Mouse (Mus musculus) kidney, embryonic 15.5 days (tissue): ENCODE measurements around the gene Etnk1. TPM values are rescaled to one million over a fixed set of nuclear protein-coding genes. Genes with fewer than 3 reads are reported as not detected.

ENCODE experiments used
- ATAC-seq: fragments of 200-750 bp; cut with Nextera tagmentation; replicated peaks from 2 replicates; pipeline ENCODE4 v1.8.0; 2017; ENCODE audit warnings: moderate TSS enrichment; ENCODE audit not compliant: low FRiP score
- H3K27ac ChIP-seq: fragments of 300-500 bp; sonication (generic); 2 replicates; pipeline ENCODE4 v1.5.1; 2015; ENCODE audit warnings: mild to moderate bottlenecking, inconsistent platforms
- H3K27me3 ChIP-seq: fragments of 300-500 bp; sonication (generic); 2 replicates; pipeline ENCODE4 v1.6.1; 2015; ENCODE audit warnings: inconsistent platforms
- H3K36me3 ChIP-seq: fragments of 300-500 bp; sonication (generic); 2 replicates; pipeline ENCODE4 v1.6.1; 2015; ENCODE audit warnings: inconsistent platforms
- H3K4me1 ChIP-seq: fragments of 300-500 bp; sonication (generic); 2 replicates; pipeline ENCODE4 v1.6.1; 2015; ENCODE audit warnings: inconsistent platforms
- H3K4me2 ChIP-seq: fragments of 300-500 bp; sonication (generic); 2 replicates; pipeline ENCODE4 v1.6.1; 2015; ENCODE audit warnings: moderate library complexity, mild to moderate bottlenecking, inconsistent platforms
- H3K4me3 ChIP-seq: fragments of 300-500 bp; sonication (generic); replicated peaks from 2 replicates; pipeline ENCODE4 v1.5.1; 2015; ENCODE audit warnings: mild to moderate bottlenecking, inconsistent platforms
- H3K9ac ChIP-seq: fragments of 300-500 bp; sonication (generic); 2 replicates; pipeline ENCODE4 v1.6.1; 2015; ENCODE audit warnings: mild to moderate bottlenecking, inconsistent platforms
- H3K9me3 ChIP-seq: fragments of 300-500 bp; sonication (generic); replicated peaks from 2 replicates; pipeline ENCODE4 v1.6.1; 2016; ENCODE audit warnings: inconsistent platforms
- WGBS: fragments of 180-500 bp; shearing (Covaris S2); methylation state at CpG from one replicate; pipeline ENCODE4 v1.1.7; 2015; ENCODE audit warnings: mixed read lengths; 5-methylcytosine and 5-hydroxymethylcytosine counted together
- polyA plus RNA-seq: library from polyadenylated mRNA; unstranded; fragments of >200 nt; fragmentation: Nextera tagmentation; extraction: Ambion mirVana; gene quantifications from 2 replicates; pipeline ENCODE4 v1.2.1, GENCODE M21; 2015

Gene Etnk1
- polyA plus RNA-seq, 1 experiment from 2014 or later = 26.4 TPM

DNA sequence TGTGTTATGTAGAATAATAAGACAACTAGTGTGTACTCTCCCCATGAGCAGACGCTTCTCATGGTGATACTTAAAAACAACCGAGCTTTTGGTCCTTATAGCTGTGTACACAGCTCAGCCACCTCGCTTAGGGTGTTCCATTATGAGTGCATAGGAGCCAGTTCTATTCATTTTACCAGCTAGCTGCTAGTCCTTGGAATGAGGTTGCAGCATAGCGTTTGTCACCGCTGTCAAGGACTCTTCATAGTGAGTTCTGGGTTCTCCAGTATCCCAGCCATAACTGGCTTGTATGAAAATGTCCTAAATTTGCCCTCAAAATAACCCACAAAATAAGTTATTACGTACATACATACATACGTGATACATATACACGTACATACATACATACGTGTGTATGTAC, 9.1 kb downstream of the Etnk1 start:
- Histone ChIP-seq H3K9me3 (no peaks in the 10 kb centered on the region), H3K4me3 (no peak overlapping the region), H3K27ac (no peak overlapping the region), H3K36me3 (peaks cover 40% of the 10 kb centered on the region), H3K4me1 (peaks cover 13% of the 10 kb centered on the region), H3K9ac (no peak overlapping the region), H3K27me3 (no peaks in the 10 kb centered on the region), H3K4me2 (no peak overlapping the region)
- no peak for ATAC-seq
- 92% methylated on average over 9 of the region's 9 CpGs for WGBS

DNA sequence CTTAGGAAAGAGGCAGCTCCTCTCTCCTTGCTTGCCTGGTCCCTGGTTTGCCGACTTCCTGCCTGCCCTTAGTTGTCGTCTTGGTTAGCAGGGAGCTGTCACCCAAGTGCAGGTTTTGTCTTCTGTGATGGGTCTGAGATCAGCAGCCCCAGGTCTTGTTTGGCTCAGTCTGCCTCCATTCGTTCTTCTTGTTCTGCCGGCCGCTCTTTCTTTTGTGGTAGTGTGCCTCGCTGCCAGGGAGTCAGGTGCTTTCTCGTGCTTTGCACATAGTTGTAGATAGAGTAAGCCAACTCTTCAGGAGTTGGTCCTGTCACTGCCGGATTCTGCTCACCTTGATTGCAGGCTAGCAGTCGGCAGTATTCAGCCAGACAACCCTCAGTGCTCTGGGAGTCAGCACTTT, 9.6 kb downstream of the Etnk1 start:
- WGBS = 83% methylated on average over 9 of the region's 9 CpGs
- Histone ChIP-seq H3K27me3 (no peaks in the 10 kb centered on the region), H3K4me2 (no peak overlapping the region), H3K9ac (no peak overlapping the region), H3K9me3 (no peaks in the 10 kb centered on the region), H3K4me1 (peaks cover 8% of the 10 kb centered on the region), H3K27ac (no peak overlapping the region), H3K36me3 (peaks cover 40% of the 10 kb centered on the region), H3K4me3 (no peak overlapping the region)
- no peak for ATAC-seq

DNA sequence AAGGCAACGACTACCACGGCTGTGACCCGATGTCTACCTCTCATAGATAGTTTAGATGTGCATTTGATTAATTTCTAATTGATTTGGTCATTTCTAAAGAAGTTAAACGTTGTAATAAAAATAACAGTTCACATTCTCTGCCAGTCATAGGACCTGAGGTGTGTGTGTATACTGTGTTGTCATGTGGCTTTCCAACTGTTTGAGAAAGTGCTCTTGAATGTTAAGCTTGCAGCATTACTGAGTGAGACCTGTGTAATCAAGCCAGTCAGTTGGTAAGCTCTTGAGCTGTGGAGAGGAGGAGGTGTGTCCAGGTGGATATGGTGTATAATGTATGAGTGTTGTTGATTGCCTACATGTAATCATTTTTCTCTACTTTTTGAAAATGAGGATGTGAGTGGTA, 12.2 kb downstream of the Etnk1 start:
- ATAC-seq = no peak
- no peaks in the 10 kb centered on the region for H3K9me3 ChIP-seq
- 91% methylated on average over 4 of the region's 4 CpGs for WGBS

DNA sequence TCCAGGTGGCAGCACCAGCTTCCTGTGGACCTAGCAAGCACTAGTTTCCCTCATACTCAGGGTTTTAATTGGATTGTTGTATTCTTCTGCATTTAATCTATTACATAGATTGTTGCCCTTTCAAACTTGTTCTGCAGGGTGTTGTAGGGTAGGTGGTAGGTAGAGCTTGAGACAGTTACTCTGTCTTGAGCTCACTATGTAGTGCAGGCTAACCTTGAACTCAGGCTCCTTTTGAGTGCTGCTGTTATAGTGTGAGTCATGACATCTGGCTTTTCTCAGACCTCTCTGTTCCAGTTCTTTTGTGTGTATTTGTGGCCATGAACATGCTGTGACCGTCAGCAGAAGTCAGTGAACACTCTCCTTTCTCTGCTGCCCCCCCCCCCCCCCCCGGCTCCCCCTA, 12.7 kb downstream of the Etnk1 start:
- H3K9me3 ChIP-seq = no peaks in the 10 kb centered on the region
- H3K4me3 ChIP-seq = no peak overlapping the region
- 76% methylated on average over 2 of the region's 2 CpGs for WGBS
- no peaks in the 10 kb centered on the region for H3K27me3 ChIP-seq
- peaks cover 54% of the 10 kb centered on the region for H3K36me3 ChIP-seq
- no peak overlapping the region for H3K9ac ChIP-seq
- ATAC-seq = no peak
- H3K4me1 ChIP-seq = peaks cover 5% of the 10 kb centered on the region
- H3K4me2 ChIP-seq = no peak overlapping the region
- H3K27ac ChIP-seq = no peak overlapping the region

More for the DNA sequence above, 12.2 kb downstream of the Etnk1 start:
- H3K9ac ChIP-seq = no peak overlapping the region
- peaks cover 6% of the 10 kb centered on the region for H3K4me1 ChIP-seq
- H3K4me2 ChIP-seq = no peak overlapping the region
- no peaks in the 10 kb centered on the region for H3K27me3 ChIP-seq
- no peak overlapping the region for H3K4me3 ChIP-seq
- H3K36me3 ChIP-seq = peaks cover 49% of the 10 kb centered on the region
- no peak overlapping the region for H3K27ac ChIP-seq

DNA sequence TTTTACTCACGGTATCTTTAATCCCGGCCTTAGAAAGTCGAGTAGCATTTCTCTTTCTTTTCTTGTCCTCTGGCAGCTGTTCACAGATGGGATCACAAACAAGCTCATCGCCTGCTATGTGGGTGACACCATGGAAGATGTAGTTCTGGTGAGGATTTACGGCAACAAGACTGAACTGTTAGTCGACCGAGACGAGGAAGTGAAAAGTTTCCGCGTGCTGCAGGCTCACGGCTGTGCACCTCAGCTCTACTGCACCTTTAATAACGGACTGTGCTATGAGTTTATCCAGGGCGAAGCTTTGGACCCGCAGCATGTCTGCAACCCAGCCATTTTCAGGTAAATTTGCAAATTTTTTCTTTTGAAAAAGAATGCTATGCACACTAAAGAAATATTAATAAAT, 13.5 kb downstream of the Etnk1 start:
- Histone ChIP-seq H3K4me2 (no peak overlapping the region), H3K9ac (no peak overlapping the region), H3K27me3 (no peaks in the 10 kb centered on the region), H3K27ac (no peak overlapping the region), H3K4me1 (no peaks in the 10 kb centered on the region), H3K9me3 (no peaks in the 10 kb centered on the region), H3K4me3 (no peak overlapping the region), H3K36me3 (peaks cover 61% of the 10 kb centered on the region)
- no peak for ATAC-seq
- 70% methylated on average over 14 of the region's 14 CpGs for WGBS

DNA sequence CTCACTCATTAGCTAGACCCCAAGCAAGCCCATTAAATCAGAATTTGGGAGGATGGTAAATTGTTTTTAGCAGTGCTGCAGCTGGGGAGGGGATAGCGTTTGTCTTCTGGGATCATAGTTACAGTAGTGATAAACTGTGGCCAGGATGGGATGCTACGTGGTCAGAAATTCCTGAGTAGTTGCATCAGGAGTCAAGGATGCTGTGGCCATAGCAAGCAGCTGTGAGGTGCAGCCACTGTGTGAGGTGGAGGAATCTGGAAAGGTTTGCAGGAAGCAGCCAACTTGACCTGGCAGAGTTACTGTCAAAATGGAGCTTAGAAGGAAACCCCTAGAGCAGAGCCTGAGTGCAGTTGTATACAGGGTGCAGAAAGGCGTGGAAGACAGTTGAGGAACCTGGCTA, 17.1 kb downstream of the Etnk1 start:
- Histone ChIP-seq H3K9me3 (no peaks in the 10 kb centered on the region), H3K27me3 (no peaks in the 10 kb centered on the region), H3K9ac (no peak overlapping the region), H3K27ac (no peak overlapping the region), H3K4me1 (no peaks in the 10 kb centered on the region), H3K36me3 (peaks cover 68% of the 10 kb centered on the region), H3K4me3 (no peak overlapping the region), H3K4me2 (no peak overlapping the region)
- 79% methylated on average over 3 of the region's 3 CpGs for WGBS
- ATAC-seq = no peak

DNA sequence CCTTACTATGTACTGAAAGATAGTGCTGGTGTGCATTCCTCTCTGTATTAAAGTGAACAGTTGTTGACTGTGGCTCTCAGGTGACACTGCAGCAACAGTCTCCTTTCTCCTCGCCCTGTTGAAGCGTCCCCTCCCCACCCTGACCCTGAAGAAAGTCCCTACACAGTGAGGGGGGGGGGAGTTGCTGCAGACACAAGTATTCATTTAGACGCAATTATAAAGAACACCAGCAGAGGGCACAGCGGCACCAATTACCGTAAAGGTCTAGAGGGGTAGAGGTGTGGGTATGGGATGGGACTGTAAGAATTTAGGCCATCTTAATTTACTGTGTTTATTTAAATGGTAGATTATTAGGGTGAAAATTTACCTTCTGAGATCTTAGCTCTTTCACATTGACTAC, 17.7 kb downstream of the Etnk1 start:
- no peak overlapping the region for H3K4me3 ChIP-seq
- 0 out of 2 replicates have a peak, but pooled peaks cover 3% of the 10 kb centered on the region for H3K4me1 ChIP-seq
- H3K4me2 ChIP-seq = no peak overlapping the region
- H3K27ac ChIP-seq = no peak overlapping the region
- 71% methylated on average over 5 of the region's 5 CpGs for WGBS
- peaks cover 70% of the 10 kb centered on the region for H3K36me3 ChIP-seq
- H3K9ac ChIP-seq = no peak overlapping the region
- H3K27me3 ChIP-seq = no peaks in the 10 kb centered on the region
- H3K9me3 ChIP-seq = no peaks in the 10 kb centered on the region
- ATAC-seq = no peak; the same call in 1 of the 2 replicates

DNA sequence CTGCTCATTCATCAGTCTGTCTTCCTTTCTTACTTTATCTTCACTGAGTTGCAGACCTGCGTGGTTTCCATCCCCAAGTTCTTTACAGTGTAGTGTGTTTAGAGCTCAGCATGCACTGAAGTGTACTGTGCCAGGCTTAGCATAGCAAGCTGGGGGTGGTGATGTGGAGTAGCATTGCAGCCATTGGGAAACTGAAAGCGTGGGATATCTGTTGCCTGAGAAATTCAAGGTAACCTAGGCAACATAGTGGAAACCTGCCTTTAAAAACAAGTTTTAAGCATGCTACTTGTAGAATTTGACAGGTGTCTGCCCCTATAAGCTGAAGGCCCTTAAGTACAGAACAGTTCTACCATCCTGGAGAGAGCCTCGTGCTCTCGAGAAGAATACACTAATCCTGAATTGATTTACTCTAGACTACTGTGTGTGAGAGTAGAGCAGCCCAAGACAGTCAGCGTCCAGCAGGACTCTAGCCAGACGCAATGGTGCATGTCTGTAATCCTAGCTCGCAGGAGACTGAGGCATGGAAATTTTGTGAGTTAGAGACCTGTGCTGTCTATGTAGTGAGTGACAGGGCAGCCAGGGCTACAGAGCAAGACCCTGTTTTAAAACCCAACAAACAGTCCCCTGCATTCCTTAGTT, 23.9 kb downstream of the Etnk1 start:
- Histone ChIP-seq H3K27ac (no peak overlapping the region), H3K9me3 (no peaks in the 10 kb centered on the region)
- peak; percentile 87 for ATAC-seq

DNA sequence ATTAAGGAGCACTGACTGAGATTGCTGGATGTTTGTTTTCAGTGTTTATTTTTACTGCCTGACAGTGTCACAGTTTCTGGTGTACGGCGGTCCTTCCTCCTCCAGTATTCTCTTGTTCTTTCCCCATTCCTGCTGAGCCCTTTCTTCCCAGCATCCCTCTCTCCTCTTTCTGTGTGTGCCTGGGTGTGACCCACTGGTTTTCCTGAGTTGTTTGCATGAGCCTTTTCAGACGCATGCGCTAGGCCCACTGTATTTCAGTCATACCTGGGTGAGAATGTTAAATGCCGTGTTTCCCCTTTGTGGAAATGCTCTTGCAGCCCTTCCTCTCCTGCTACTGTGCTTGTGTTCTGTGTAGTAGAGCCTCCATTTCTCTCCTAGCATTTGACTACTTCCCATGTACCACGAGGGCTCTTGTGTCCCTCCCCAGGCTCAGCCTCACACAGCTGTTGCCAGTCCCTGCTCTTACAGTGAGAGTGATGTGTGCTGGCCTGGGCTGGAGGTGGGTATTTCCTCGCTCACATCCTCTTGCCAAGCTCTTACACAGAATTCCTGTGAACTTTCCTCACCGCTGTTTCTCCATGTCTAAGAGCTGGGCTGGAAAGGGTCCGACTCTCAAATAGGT, 24.6 kb downstream of the Etnk1 start:
- no peak overlapping the region for H3K4me2 ChIP-seq
- H3K4me3 ChIP-seq = no peak overlapping the region
- no peaks in the 10 kb centered on the region for H3K27me3 ChIP-seq
- no peak overlapping the region for H3K9ac ChIP-seq
- H3K36me3 ChIP-seq = peaks cover 43% of the 10 kb centered on the region
- WGBS = 67% methylated on average over 9 of the region's 9 CpGs
- no peaks in the 10 kb centered on the region for H3K9me3 ChIP-seq
- peak overlapping the region; percentile 65 for H3K27ac ChIP-seq
- peak; percentile 46 for ATAC-seq
- H3K4me1 ChIP-seq = peaks cover 21% of the 10 kb centered on the region

More for the DNA sequence above, 23.9 kb downstream of the Etnk1 start:
- Histone ChIP-seq H3K36me3 (peaks cover 39% of the 10 kb centered on the region), H3K27me3 (no peaks in the 10 kb centered on the region), H3K4me1 (peaks cover 21% of the 10 kb centered on the region), H3K4me2 (no peak overlapping the region), H3K9ac (no peak overlapping the region), H3K4me3 (no peak overlapping the region)
- 56% methylated on average over 7 of the region's 7 CpGs for WGBS

DNA sequence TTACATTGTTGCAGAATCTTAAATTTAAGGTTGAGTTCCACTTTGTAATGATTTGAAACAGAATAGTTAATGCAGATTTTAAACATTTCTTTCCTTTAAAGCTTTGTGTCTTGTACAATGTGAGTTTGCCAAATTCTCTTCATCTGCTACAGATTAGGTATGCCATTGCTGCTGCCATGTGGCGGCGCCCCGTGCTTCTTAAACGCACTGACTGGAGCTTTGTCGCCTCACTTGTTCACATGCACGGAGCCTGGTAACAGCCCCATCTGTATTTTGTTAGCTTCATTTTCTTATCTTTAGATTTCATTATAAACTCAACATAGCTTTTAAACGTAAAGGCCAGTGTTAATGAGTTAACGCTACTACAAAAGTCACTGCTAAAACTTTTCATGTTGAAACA, 25.7 kb downstream of the Etnk1 start:
- Histone ChIP-seq H3K4me2 (no peak overlapping the region), H3K36me3 (peaks cover 50% of the 10 kb centered on the region), H3K9me3 (no peaks in the 10 kb centered on the region), H3K27me3 (no peaks in the 10 kb centered on the region), H3K27ac (no peak overlapping the region), H3K9ac (no peak overlapping the region), H3K4me3 (no peak overlapping the region), H3K4me1 (peaks cover 21% of the 10 kb centered on the region)
- no peak for ATAC-seq
- WGBS = 75% methylated on average over 8 of the region's 8 CpGs

DNA sequence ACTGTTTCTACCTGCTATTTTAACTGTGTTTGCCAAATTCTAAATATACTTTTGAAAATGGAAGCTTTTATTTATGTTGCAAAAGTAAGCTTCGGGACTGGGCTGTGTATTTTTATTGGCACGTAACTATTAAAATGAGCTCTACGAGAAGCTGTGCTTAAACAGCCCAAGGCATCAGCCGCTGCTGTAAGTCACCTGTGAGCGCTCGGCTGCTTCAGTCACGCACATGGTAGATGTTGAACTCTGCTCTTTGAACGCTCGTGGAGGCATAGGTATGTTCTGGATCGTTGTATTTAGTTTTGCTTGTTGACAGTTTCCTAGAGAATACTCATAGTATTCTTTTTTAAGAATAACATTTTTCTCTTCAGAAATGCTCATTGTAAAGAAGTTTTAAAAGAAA, 26.1 kb downstream of the Etnk1 start:
- 61% methylated on average over 10 of the region's 10 CpGs for WGBS
- ATAC-seq = no peak

DNA sequence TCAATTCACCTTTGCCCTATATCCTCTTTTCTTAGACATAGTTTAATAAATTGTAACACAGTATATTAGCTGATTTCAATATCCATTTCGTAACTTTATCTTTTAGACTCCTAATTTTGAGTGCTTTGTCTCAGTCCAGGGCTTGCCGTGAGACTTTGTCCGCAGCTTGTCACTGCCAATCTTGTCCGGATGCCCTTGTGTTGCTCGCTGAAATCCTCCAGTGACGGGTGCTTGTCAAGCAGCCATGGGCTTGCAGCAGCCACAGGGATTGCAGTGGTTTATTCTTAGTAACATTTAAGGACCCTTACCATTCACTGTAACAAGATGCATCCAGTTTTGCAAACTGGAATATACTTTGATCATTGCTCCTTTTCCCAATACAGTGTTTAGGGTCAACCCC, 26.6 kb downstream of the Etnk1 start:
- no peak overlapping the region for H3K27ac ChIP-seq
- ATAC-seq = no peak
- H3K4me2 ChIP-seq = no peak overlapping the region
- H3K9ac ChIP-seq = no peak overlapping the region
- WGBS = 91% methylated on average over 6 of the region's 6 CpGs
- no peak overlapping the region for H3K4me3 ChIP-seq
- H3K4me1 ChIP-seq = peaks cover 21% of the 10 kb centered on the region
- peaks cover 54% of the 10 kb centered on the region for H3K36me3 ChIP-seq
- H3K9me3 ChIP-seq = no peaks in the 10 kb centered on the region
- no peaks in the 10 kb centered on the region for H3K27me3 ChIP-seq

More for the DNA sequence above, 26.1 kb downstream of the Etnk1 start:
- Histone ChIP-seq H3K4me2 (no peak overlapping the region), H3K36me3 (peaks cover 54% of the 10 kb centered on the region), H3K27me3 (no peaks in the 10 kb centered on the region), H3K27ac (no peak overlapping the region), H3K4me3 (no peak overlapping the region), H3K9me3 (no peaks in the 10 kb centered on the region), H3K4me1 (peaks cover 21% of the 10 kb centered on the region), H3K9ac (no peak overlapping the region)

DNA sequence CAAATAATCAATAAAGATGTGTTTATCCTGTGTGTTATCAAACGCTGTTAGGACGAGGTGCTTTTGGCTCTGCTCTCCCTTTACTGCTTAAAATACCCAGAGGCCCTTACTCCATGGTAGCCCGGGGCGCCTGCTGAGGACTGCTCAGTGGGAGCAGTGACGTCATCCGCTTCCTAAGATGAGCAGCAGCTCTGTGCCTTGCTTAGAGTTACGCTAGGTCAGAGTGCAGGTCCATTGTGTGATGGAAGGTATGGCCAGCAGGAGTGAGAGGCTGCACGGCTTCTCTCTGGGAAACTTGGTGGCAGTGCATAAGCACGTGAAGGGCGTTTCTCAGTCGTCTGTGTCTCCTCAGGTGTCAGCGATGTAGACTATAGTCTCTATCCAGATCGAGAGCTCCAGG, 30.0 kb downstream of the Etnk1 start:
- no peaks in the 10 kb centered on the region for H3K9me3 ChIP-seq
- no peak overlapping the region for H3K4me2 ChIP-seq
- H3K4me3 ChIP-seq = no peak overlapping the region
- no peak overlapping the region for H3K9ac ChIP-seq
- 0 out of 2 replicates have a peak, but pooled peaks cover 4% of the 10 kb centered on the region for H3K4me1 ChIP-seq
- H3K27ac ChIP-seq = no peak overlapping the region
- H3K36me3 ChIP-seq = peaks cover 72% of the 10 kb centered on the region
- no peak for ATAC-seq
- no peaks in the 10 kb centered on the region for H3K27me3 ChIP-seq
- 94% methylated on average over 13 of the region's 13 CpGs for WGBS
